Mouse (Mus musculus) stomach, embryonic 16.5 days (tissue): ENCODE measurements around the gene Abcc1. TPM values are rescaled to one million over a fixed set of nuclear protein-coding genes. Genes with fewer than 3 reads are reported as not detected.

ENCODE experiments used
- ATAC-seq: fragments of 200-750 bp; cut with Nextera tagmentation; 2 replicates; pipeline ENCODE4 v1.8.0; 2017; ENCODE audit warnings: moderate number of reproducible peaks, moderate TSS enrichment; ENCODE audit not compliant: insufficient read depth, low FRiP score
- H3K27ac ChIP-seq: fragments of 300-500 bp; sonication (generic); 2 replicates; pipeline ENCODE4 v1.5.1; 2014; ENCODE audit warnings: low read length
- H3K27me3 ChIP-seq: fragments of 300-500 bp; sonication (generic); 2 replicates; pipeline ENCODE4 v1.6.1; 2014; ENCODE audit warnings: low read length, control low read depth, mixed read lengths; ENCODE audit not compliant: control insufficient read depth, insufficient read depth
- H3K36me3 ChIP-seq: fragments of 300-500 bp; sonication (generic); 2 replicates; pipeline ENCODE4 v1.6.1; 2014; ENCODE audit warnings: low read length; ENCODE audit not compliant: control insufficient read depth, insufficient read depth
- H3K4me1 ChIP-seq: fragments of 300-500 bp; sonication (generic); 2 replicates; pipeline ENCODE4 v1.6.1; 2014; ENCODE audit warnings: low read length, control low read depth, mixed read lengths; ENCODE audit not compliant: control insufficient read depth, insufficient read depth
- H3K4me2 ChIP-seq: fragments of 300-500 bp; sonication (generic); 2 replicates; pipeline ENCODE4 v1.6.1; 2014; ENCODE audit warnings: low read depth, low read length, mixed read lengths
- H3K4me3 ChIP-seq: fragments of 300-500 bp; sonication (generic); replicated peaks from 2 replicates; pipeline ENCODE4 v1.5.1; 2014; ENCODE audit warnings: mild to moderate bottlenecking, low read length
- H3K9ac ChIP-seq: fragments of 300-500 bp; sonication (generic); 2 replicates; pipeline ENCODE4 v1.6.1; 2014; ENCODE audit warnings: low read length
- H3K9me3 ChIP-seq: fragments of 300-500 bp; sonication (generic); replicated peaks from 2 replicates; pipeline ENCODE4 v1.6.1; 2016; ENCODE audit warnings: low read length, control low read depth; ENCODE audit not compliant: control insufficient read depth
- WGBS: fragments of 180-500 bp; shearing (Covaris S2); extraction: QIAGEN DNeasy Blood & Tissue Kit; methylation state at CpG from one replicate; pipeline ENCODE4 v1.1.7; 2014; 5-methylcytosine and 5-hydroxymethylcytosine counted together
- polyA plus RNA-seq: library from polyadenylated mRNA; unstranded; fragments of >200 nt; fragmentation: Nextera tagmentation; extraction: Ambion mirVana; gene quantifications from 2 replicates; pipeline ENCODE4 v1.2.1, GENCODE M21; 2015

Gene Abcc1
- polyA plus RNA-seq: 13.6 and 14.3 TPM in 2 replicates

GRCm38 (mm10) chr16:14361362-14362098, at the start of gene Abcc1:
Abcc1 (plus strand) TSS chr16:14361558.
- Histone ChIP-seq H3K9me3 (no peaks in the 10 kb centered on the region), H3K4me3 (peak within 1 kb of the TSS; percentile 78), H3K4me2 (peak within 1 kb of the TSS; percentile 96), H3K36me3 (no peaks in the 10 kb centered on the region), H3K4me1 (peaks cover 9% of the 10 kb centered on the region), H3K27me3 (no peaks in the 10 kb centered on the region), H3K27ac (peak within 1 kb of the TSS; percentile 66; the same call in 1 of the 2 replicates), H3K9ac (peak within 1 kb of the TSS; percentile 88)
- peak; percentile 96 for ATAC-seq
- WGBS: under 1% methylated on average over 57 of the region's 64 CpGs

DNA sequence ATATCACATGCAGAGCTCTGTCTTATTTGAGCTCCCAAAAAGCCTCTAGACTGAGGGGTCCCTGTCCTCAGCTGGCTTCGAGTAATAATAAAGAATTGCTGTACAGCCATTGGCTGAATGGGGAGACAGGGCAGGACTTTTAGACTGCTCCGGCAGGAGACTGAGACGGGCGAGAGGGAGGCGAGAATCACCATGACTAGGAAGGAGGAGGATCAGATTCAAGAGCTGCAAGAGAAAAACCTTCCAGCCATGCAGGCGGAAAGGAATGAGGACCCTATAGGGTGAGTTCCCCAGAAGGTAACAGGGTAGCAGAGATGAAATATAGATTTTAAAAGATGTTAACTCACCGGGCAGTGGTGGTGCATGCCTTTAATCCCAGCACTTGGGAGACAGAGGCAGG, 48.4 kb upstream of the Abcc1 start:
- peaks cover 8% of the 10 kb centered on the region; the same call in 1 of the 2 replicates for H3K36me3 ChIP-seq
- H3K4me3 ChIP-seq: no peak overlapping the region
- H3K4me2 ChIP-seq: no peak overlapping the region
- H3K27me3 ChIP-seq: no peaks in the 10 kb centered on the region
- no peaks in the 10 kb centered on the region for H3K9me3 ChIP-seq
- H3K4me1 ChIP-seq: peaks cover 7% of the 10 kb centered on the region; the same call in 1 of the 2 replicates
- H3K27ac ChIP-seq: no peak overlapping the region
- no peak for ATAC-seq
- WGBS: 92% methylated on average over 7 of the region's 7 CpGs
- no peak overlapping the region for H3K9ac ChIP-seq

- H3K4me2 ChIP-seq: peak within 1 kb of the TSS; percentile 69
- peaks cover under 1% of the 10 kb centered on the region; the same call in 1 of the 2 replicates for H3K36me3 ChIP-seq
- peak within 1 kb of the TSS; percentile 74 for H3K27ac ChIP-seq
- H3K4me3 ChIP-seq: peak within 1 kb of the TSS; percentile 70
- no peaks in the 10 kb centered on the region for H3K27me3 ChIP-seq
- H3K4me1 ChIP-seq: peaks cover 8% of the 10 kb centered on the region; the same call in 1 of the 2 replicates
- H3K9me3 ChIP-seq: no peaks in the 10 kb centered on the region
- peak; percentile 100 for ATAC-seq
- WGBS: 3% methylated on average over 51 of the region's 51 CpGs
- peak within 1 kb of the TSS; percentile 80 for H3K9ac ChIP-seq
These were observed 44.2 kb upstream of the Abcc1 start, which contains the start of gene Fopnl for GRCm38 (mm10) chr16:14316884-14317876. Fopnl (minus strand) TSS chr16:14317405.

DNA sequence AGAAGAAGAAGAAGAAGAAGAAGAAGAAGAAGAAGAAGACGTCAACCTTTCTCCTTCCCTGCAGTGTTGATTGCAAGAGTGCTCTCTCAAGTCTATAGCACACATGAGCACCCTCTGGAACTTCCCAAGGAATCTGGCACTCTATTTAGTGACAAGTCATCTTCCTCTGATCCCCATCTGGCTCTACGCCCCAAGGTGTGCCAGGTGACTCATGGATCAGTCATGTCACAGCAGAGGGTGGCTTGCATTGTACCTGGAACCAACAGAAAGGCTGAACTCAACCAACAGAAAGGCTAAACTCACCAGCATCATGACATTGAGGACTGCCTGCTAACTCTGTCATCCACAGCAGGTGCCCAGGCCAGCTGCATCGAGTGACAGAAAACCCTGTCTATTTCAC, 41.7 kb upstream of the Abcc1 start:
- Histone ChIP-seq H3K9me3 (no peaks in the 10 kb centered on the region), H3K4me2 (no peak overlapping the region), H3K36me3 (no peaks in the 10 kb centered on the region), H3K27ac (no peak overlapping the region), H3K9ac (no peak overlapping the region), H3K4me1 (peaks cover 8% of the 10 kb centered on the region; the same call in 1 of the 2 replicates), H3K4me3 (no peak overlapping the region), H3K27me3 (no peaks in the 10 kb centered on the region)
- WGBS: 78% methylated on average over 3 of the region's 3 CpGs
- ATAC-seq: no peak

- no peak overlapping the region for H3K4me3 ChIP-seq
- no peak overlapping the region for H3K9ac ChIP-seq
- no peak overlapping the region for H3K27ac ChIP-seq
- H3K27me3 ChIP-seq: no peaks in the 10 kb centered on the region
- H3K4me2 ChIP-seq: no peak overlapping the region
- no peaks in the 10 kb centered on the region for H3K9me3 ChIP-seq
- peaks cover 8% of the 10 kb centered on the region; the same call in 1 of the 2 replicates for H3K4me1 ChIP-seq
- 61% methylated on average over 1 of the region's 1 CpGs for WGBS
- no peak for ATAC-seq
- no peaks in the 10 kb centered on the region for H3K36me3 ChIP-seq
These were observed 40.9 kb upstream of the Abcc1 start for GRCm38 (mm10) chr16:14320494-14320893.

GRCm38 (mm10) chr16:14328156-14328555, 33.2 kb upstream of the Abcc1 start:
- H3K27ac ChIP-seq: no peak overlapping the region
- H3K4me1 ChIP-seq: no peaks in the 10 kb centered on the region
- H3K36me3 ChIP-seq: no peaks in the 10 kb centered on the region
- H3K9ac ChIP-seq: no peak overlapping the region
- no peaks in the 10 kb centered on the region for H3K9me3 ChIP-seq
- ATAC-seq: no peak
- 67% methylated on average over 1 of the region's 1 CpGs for WGBS
- H3K4me2 ChIP-seq: no peak overlapping the region
- no peaks in the 10 kb centered on the region for H3K27me3 ChIP-seq
- no peak overlapping the region for H3K4me3 ChIP-seq

DNA sequence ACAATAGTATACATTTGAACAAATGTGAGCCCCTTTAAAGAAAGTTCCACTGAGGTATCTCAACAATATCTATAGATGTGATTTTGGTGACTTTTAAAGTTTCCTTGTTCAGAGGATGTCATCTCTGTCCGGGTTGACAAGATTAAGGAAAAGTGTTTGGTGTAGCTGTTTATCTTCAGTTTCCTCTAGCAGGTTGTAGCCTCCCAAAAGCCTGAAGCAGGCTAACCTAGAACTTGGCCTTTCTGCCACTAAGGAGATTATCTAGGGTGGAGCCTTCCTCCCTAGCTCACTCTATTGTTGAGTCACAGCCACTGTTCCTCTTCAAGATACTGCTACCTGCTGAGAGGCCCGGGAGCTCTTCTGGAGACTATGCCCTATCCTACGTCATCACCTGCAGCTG, 16.4 kb upstream of the Abcc1 start:
- ATAC-seq: no peak
- H3K27ac ChIP-seq: no peak overlapping the region

GRCm38 (mm10) chr16:14351571-14351970, 9.8 kb upstream of the Abcc1 start:
- H3K4me2 ChIP-seq: no peak overlapping the region
- ATAC-seq: no peak
- H3K9ac ChIP-seq: no peak overlapping the region
- no peaks in the 10 kb centered on the region for H3K4me1 ChIP-seq
- H3K36me3 ChIP-seq: no peaks in the 10 kb centered on the region
- no peaks in the 10 kb centered on the region for H3K9me3 ChIP-seq
- no peak overlapping the region for H3K4me3 ChIP-seq
- no peaks in the 10 kb centered on the region for H3K27me3 ChIP-seq
- no peak overlapping the region for H3K27ac ChIP-seq

More for the DNA sequence above, 16.4 kb upstream of the Abcc1 start:
- H3K4me1 ChIP-seq: no peaks in the 10 kb centered on the region
- no peaks in the 10 kb centered on the region for H3K27me3 ChIP-seq
- no peak overlapping the region for H3K4me2 ChIP-seq
- H3K9me3 ChIP-seq: no peaks in the 10 kb centered on the region
- H3K9ac ChIP-seq: no peak overlapping the region
- no peaks in the 10 kb centered on the region for H3K36me3 ChIP-seq
- WGBS: 74% methylated on average over 3 of the region's 3 CpGs
- no peak overlapping the region for H3K4me3 ChIP-seq

- Histone ChIP-seq H3K4me1 (no peaks in the 10 kb centered on the region), H3K4me3 (no peak overlapping the region), H3K4me2 (no peak overlapping the region), H3K27ac (no peak overlapping the region), H3K36me3 (no peaks in the 10 kb centered on the region), H3K9me3 (no peaks in the 10 kb centered on the region), H3K27me3 (no peaks in the 10 kb centered on the region), H3K9ac (no peak overlapping the region)
- 74% methylated on average over 3 of the region's 3 CpGs for WGBS
- ATAC-seq: no peak
These were observed 9.1 kb upstream of the Abcc1 start for GRCm38 (mm10) chr16:14352234-14352633.
